28 mouse cellular contexts compared by ENCODE assay signal in the genomic region with DNA sequence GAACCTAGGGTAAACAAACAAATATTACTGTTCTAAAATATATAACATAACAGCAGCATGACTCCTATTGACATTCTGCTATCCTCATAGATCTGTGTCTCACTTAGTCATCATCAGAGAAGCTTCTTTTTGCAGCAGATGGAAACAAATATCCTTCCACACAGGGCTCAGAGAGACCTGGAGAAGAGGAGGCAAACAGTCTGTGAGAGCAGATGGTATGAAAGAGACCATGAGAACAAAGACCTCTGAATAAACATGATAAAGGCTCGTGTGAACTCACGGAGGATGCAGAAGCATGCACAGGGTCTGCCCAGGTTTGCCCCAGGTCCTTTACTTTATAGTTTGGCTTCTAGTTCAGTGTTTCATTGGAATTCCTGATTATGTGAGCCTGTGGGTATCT. TPM values are rescaled to one million over a fixed set of nuclear protein-coding genes. Genes with fewer than 3 reads are reported as not detected.
DNase-seq lines count a peak whose midpoint lies in the region; ATAC-seq and TF ChIP-seq lines count a peak whose summit lies in the region.
"Had no signal": no experiment of that assay in that cellular context is flagged by ENCODE, and none has a peak within 500 bp of the region (broad histone marks: within the 10 kb centered on the region; RNA-seq: fewer than 3 reads in every experiment).

No protein-coding gene starts in this region.

- WGBS in midbrain, postnatal 0 days, result 28% methylated on average over 2 of the region's 2 CpGs

- no peak overlapping the region for H3K4me3 ChIP-seq in layer of hippocampus, adult 2 months
- H3K4me3 ChIP-seq in midbrain, postnatal 0 days (ENCODE audit: low read depth, low read length), result no peak overlapping the region
- H3K4me3 ChIP-seq: embryonic facial prominence, embryonic 10.5 days; embryonic facial prominence, embryonic 13.5 days; erythroblast, embryonic 14.5 days; forebrain, embryonic 12.5 days; forebrain, embryonic 15.5 days; gastrocnemius, adult 2 months; hindbrain, embryonic 12.5 days; hindbrain, embryonic 15.5 days had no signal

- H3K9ac ChIP-seq in midbrain, postnatal 0 days (replicated peaks; ENCODE audit: low read length, poor library complexity, severe bottlenecking), result no peak overlapping the region
- H3K9ac ChIP-seq: embryonic facial prominence, embryonic 13.5 days; forebrain, embryonic 12.5 days; forebrain, embryonic 15.5 days; hindbrain, embryonic 12.5 days; hindbrain, embryonic 15.5 days had no signal

- no peaks in the 10 kb centered on the region for H3K27me3 ChIP-seq in midbrain, postnatal 0 days (ENCODE audit: insufficient read depth, low read length)
- H3K27me3 ChIP-seq: CH12.LX; embryonic facial prominence, embryonic 13.5 days; forebrain, embryonic 12.5 days; forebrain, embryonic 15.5 days; hindbrain, embryonic 12.5 days; hindbrain, embryonic 15.5 days; Patski had no signal

- H3K27ac ChIP-seq in layer of hippocampus, adult 2 months, result peak overlapping the region; percentile 77
- H3K27ac ChIP-seq in midbrain, postnatal 0 days (ENCODE audit: low read depth, low read length), result no peak overlapping the region
- H3K27ac ChIP-seq: embryonic facial prominence, embryonic 10.5 days; embryonic facial prominence, embryonic 13.5 days; forebrain, embryonic 12.5 days; forebrain, embryonic 15.5 days; gastrocnemius, adult 2 months; hindbrain, embryonic 12.5 days; hindbrain, embryonic 15.5 days had no signal

- H3K36me3 ChIP-seq in midbrain, postnatal 0 days (ENCODE audit: insufficient read depth, low read length), result no peaks in the 10 kb centered on the region
- H3K36me3 ChIP-seq: embryonic facial prominence, embryonic 10.5 days; embryonic facial prominence, embryonic 13.5 days; forebrain, embryonic 12.5 days; forebrain, embryonic 15.5 days; G1E; hindbrain, embryonic 12.5 days; hindbrain, embryonic 15.5 days had no signal

- H3K9me3 ChIP-seq in midbrain, postnatal 0 days (ENCODE audit: low read length), result no peaks in the 10 kb centered on the region
- H3K9me3 ChIP-seq: embryonic facial prominence, embryonic 10.5 days; embryonic facial prominence, embryonic 13.5 days; forebrain, embryonic 12.5 days; forebrain, embryonic 15.5 days; G1E; hindbrain, embryonic 12.5 days; hindbrain, embryonic 15.5 days had no signal

- DNase-seq in cerebellum, adult 9-10 months, result peak; percentile 31
- DNase-seq in cerebellum, postnatal 36 days, result no peak
- DNase-seq in frontal cortex, postnatal 36 days (ENCODE audit: low spot score in 2 of 2), result no peak
- DNase-seq in ZHBTc4 (ENCODE audit: low read depth, low spot score), result peak; percentile 3
- DNase-seq in layer of hippocampus, adult 2 months (ENCODE audit: low spot score in 2 of 2), result peak in 1 of 2 experiments; percentile 23
- no peak for DNase-seq in thymus, postnatal 25 days
- no peak for DNase-seq in midbrain, postnatal 0 days (ENCODE audit: low spot score)
- DNase-seq: adrenal gland, adult 8-10 months; adrenal gland, postnatal 25 days; B cell, adult 2 months; embryo, embryonic 11 days; gastrocnemius, adult 2 months; gastrocnemius, postnatal 14 days; heart, adult 11 months had no signal

- peak; percentile 41 for ATAC-seq in frontal cortex, adult (ENCODE audit: low TSS enrichment)
- ATAC-seq in midbrain, postnatal 0 days (ENCODE audit: low FRiP score), result no peak
- ATAC-seq: forebrain, embryonic 15.5 days; intestine, postnatal 0 days; Patski had no signal

- H3K4me2 ChIP-seq in midbrain, postnatal 0 days (ENCODE audit: low read depth, low read length, poor library complexity, severe bottlenecking), result no peak overlapping the region
- H3K4me2 ChIP-seq: embryonic facial prominence, embryonic 13.5 days; forebrain, embryonic 12.5 days; forebrain, embryonic 15.5 days; heart, embryonic 11.5 days; hindbrain, embryonic 12.5 days; hindbrain, embryonic 15.5 days had no signal

- no peaks in the 10 kb centered on the region for H3K4me1 ChIP-seq in midbrain, postnatal 0 days (ENCODE audit: insufficient read depth, low read length)
- H3K4me1 ChIP-seq: embryonic facial prominence, embryonic 10.5 days; embryonic facial prominence, embryonic 13.5 days; forebrain, embryonic 12.5 days; forebrain, embryonic 15.5 days; hindbrain, embryonic 12.5 days; hindbrain, embryonic 15.5 days had no signal

- TF ChIP-seq CTCF in layer of hippocampus, adult 2 months (conservative IDR thresholded peaks at IDR 0.05), result no peak
- no peak for TF ChIP-seq CTCF in midbrain, postnatal 0 days (IDR thresholded peaks at IDR 0.05)

RNA-seq across cellular contexts. Expression of gene Lsamp, which starts 24.6 kb away (rescaled TPM):
- total RNA-seq in layer of hippocampus, adult 2 months (2021), result 100 to 1,000 TPM; 444 to 449 TPM
- 210 and 217 TPM in 2 replicates for total RNA-seq in midbrain, postnatal 0 days (2014; rRNA removed)
- polyA plus RNA-seq in midbrain, postnatal 0 days (2015; fragmentation: Nextera tagmentation; extraction: Ambion mirVana), result 104 and 116 TPM in 2 replicates
- total RNA-seq: CH12.LX; hematopoietic stem cell, adult 5-6 weeks had no signal
- polyA plus RNA-seq: erythroblast, embryonic 14.5 days; G1E; Patski had no signal

Comparison
In these comparisons a context has a peak if more than half of its experiments do, and no peak if none do; other contexts are left out.
1. DNase-seq: peak in cerebellum, adult 9-10 months (single experiment) and ZHBTc4 (single experiment); none in cerebellum, postnatal 36 days (0 of 2), frontal cortex, postnatal 36 days (0 of 2), thymus, postnatal 25 days (single experiment) and midbrain, postnatal 0 days (single experiment).